Mouse (Mus musculus) macrophage (primary cell): ENCODE data around the gene Thsd7b. TPM values are rescaled to one million over a fixed set of nuclear protein-coding genes. Genes with fewer than 3 reads are reported as not detected.
"Not testable (repeated sequence)": the region's sequence is repeated elsewhere in the genome, so short reads cannot be mapped to it uniquely, and the experiment has no call there.

Experiments
- H3K27ac ChIP-seq: fragments of 350-480 bp; formaldehyde crosslinking; 2 replicates; pipeline ENCODE4 v1.9.0; 2021
- H3K36me3 ChIP-seq: fragments of 350-480 bp; formaldehyde crosslinking; 2 replicates; pipeline ENCODE4 v1.9.0; 2021; ENCODE audit errors: inconsistent target
- H3K4me3 ChIP-seq: fragments of 350-480 bp; formaldehyde crosslinking; 2 replicates; pipeline ENCODE4 v1.9.0; 2021; ENCODE audit errors: inconsistent target
- H3K79me2 ChIP-seq: fragments of 350-480 bp; formaldehyde crosslinking; 2 replicates; pipeline ENCODE4 v1.9.0; 2021; ENCODE audit errors: inconsistent target
- WGBS: methylation state at CpG from one replicate; pipeline ENCODE4 v1.1.7; 2026; ENCODE audit warnings: inconsistent platforms; ENCODE audit not compliant: missing documents; 5-methylcytosine and 5-hydroxymethylcytosine counted together
- polyA plus RNA-seq: library from polyadenylated mRNA; stranded (reverse); fragments of 250-400 nt; gene quantifications from 3 replicates; pipeline ENCODE4 v1.2.4, GENCODE M21; 2018; ENCODE audit warnings: inconsistent platforms

The Thsd7b gene
- polyA plus RNA-seq, 1 experiment from 2014 or later = not detected

DNA sequence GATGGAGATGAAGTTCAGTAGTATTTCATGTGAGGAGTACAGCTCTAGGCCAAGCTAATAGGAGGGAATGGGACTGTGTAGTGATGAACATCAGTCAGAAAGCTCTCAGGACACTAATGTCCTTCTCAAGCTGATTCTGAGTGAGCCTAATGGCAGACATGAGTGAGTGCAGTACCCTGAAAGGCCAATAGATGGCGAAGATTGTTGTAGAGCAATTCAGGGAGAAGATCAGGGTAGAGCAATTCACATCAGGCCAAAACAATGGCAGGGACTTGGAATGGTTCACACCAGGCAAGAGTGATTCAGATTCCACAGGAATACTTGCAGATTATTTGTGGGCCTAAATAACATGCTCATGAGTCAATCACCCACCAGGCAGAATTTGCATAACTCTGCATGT, 646.3 kb downstream of the Thsd7b start:
- Histone ChIP-seq H3K4me3 (no peak overlapping the region), H3K79me2 (no peaks in the 10 kb centered on the region), H3K27ac (no peak overlapping the region), H3K36me3 (no peaks in the 10 kb centered on the region)
- 44% methylated on average over 1 of the region's 1 CpGs for WGBS

DNA sequence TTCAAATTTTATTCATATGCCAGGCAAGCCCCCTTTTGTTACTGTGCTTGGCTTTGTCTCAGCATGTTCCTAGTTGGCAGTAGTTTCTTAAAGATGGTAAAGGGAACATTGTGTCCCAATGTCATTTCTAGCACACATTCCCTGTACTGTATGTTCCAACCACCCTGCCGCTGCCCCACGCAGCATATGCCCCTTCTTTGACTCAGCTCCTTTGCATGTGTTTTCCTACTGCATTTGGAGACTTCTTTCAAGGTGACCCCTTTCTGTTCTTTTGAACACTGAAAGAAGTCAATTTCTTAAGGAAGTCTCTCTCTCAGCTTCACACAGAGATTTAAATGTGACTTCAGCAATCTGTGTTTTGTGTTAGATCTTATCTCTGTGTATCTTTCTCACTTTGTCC, 657.9 kb downstream of the Thsd7b start:
- Histone ChIP-seq H3K27ac (no peak overlapping the region), H3K4me3 (no peak overlapping the region), H3K79me2 (no peaks in the 10 kb centered on the region), H3K36me3 (no peaks in the 10 kb centered on the region)
- WGBS = 100% methylated on average over 2 of the region's 2 CpGs

DNA sequence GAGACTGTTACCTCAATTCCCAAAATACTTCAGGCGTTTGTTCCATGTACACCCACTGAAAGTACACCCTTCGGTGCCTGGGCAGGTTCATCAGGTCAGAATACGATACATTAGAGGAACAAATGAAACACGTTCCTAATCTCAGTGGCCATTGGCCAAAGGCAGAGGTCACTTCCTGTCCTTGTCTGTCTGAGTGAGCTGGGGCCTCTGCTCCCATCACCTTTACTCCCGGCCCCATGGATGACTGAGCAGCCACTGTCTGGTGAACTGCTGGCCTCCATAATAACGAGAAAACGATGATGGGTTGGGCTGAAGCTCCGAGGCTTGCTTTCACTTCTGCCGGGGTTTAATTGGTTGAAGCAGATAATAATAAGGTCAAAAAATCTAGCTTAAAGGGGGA, 670.0 kb downstream of the Thsd7b start:
- Histone ChIP-seq H3K4me3 (no peak overlapping the region), H3K27ac (no peak overlapping the region), H3K36me3 (no peaks in the 10 kb centered on the region), H3K79me2 (no peaks in the 10 kb centered on the region)
- WGBS = 75% methylated on average over 9 of the region's 9 CpGs

DNA sequence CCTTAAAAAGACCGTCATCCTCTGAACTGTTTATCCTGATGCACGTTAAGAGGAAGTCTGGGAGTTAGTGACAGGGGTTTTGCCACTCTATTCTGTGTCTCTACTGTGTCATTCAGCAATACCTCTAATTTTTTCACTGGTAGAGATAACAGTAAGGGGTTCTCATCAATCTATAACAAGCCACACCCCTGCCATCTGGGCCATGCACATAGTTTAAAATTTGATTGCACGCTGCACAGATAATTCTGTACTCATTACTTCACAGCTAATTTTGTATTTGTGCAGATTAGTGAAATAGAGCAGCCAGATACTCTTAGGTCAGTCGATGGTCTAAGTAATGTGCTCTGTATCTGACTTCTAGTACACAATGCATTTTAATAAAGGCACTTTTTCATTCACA, 673.9 kb downstream of the Thsd7b start:
- Histone ChIP-seq H3K4me3 (no peak overlapping the region), H3K27ac (no peak overlapping the region)
- WGBS = 61% methylated on average over 4 of the region's 4 CpGs

DNA sequence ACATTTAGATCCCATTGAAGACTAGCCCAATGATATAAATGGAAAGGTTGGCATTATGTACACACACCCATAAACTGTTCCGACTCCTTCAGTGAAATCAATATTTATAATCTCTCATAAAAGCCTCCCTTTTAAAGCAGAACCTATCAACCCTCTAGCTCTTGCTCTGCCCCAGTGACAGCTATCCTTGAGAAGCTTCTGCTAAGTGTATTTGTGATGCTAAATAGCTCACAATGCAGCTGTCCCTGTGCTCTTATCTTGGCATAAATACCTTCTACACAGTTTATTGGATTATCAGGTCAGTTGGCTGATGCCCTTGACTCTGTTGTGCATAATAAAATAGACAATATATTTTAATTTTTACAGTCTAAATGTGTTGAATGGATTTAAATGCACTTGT, 682.4 kb downstream of the Thsd7b start:
- WGBS = 56% methylated on average over 1 of the region's 1 CpGs
- Histone ChIP-seq H3K27ac (no peak overlapping the region), H3K4me3 (no peak overlapping the region), H3K36me3 (no peaks in the 10 kb centered on the region), H3K79me2 (no peaks in the 10 kb centered on the region)

More for the DNA sequence above, 673.9 kb downstream of the Thsd7b start:
- Histone ChIP-seq H3K79me2 (no peaks in the 10 kb centered on the region), H3K36me3 (no peaks in the 10 kb centered on the region)

DNA sequence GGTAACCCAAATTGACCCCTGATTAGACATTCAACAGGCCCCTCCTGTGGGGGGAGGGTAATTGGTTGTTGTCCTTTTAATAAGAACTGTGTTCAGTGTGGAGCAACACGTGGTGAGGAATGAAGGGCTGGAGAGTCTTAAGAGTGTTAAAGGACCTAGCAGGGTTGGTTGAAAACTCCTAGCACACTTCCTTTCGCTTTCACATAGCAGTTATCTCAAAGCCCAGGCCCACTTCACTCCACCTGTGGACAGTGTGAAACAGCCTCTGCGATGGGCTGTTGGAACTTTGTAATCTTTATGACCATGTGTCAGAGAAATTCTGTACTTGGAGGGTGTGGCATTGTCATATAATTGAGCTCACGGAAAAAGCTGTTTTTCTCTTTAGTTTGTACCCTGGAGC, 683.5 kb downstream of the Thsd7b start:
- no peak overlapping the region for H3K27ac ChIP-seq
- H3K36me3 ChIP-seq = no peaks in the 10 kb centered on the region
- 35% methylated on average over 4 of the region's 4 CpGs for WGBS
- no peak overlapping the region for H3K4me3 ChIP-seq
- H3K79me2 ChIP-seq = no peaks in the 10 kb centered on the region

DNA sequence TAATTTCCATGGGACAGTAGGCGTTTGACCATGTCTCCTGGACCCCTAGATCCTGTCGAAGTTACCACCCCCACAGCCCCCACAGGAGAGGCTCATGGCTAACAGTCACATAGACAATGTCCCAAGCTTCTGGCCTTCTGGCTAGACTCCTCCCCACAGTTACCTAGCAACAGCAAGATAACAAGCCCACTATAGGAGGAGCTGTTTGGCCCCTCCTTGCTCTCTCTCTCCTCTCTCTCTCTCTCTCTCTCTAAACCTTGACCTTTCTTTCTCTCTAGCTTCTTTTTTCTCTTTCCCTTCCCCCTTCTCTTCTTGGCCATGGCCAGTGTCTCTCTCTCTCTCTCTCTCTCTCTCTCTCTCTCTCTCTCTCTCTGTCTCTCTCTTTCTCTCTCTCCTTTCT, 686.2 kb downstream of the Thsd7b start:
- not testable (repeated sequence) for H3K27ac ChIP-seq, H3K4me3 ChIP-seq, H3K36me3 ChIP-seq, H3K79me2 ChIP-seq
- WGBS = 56% methylated on average over 2 of the region's 2 CpGs

DNA sequence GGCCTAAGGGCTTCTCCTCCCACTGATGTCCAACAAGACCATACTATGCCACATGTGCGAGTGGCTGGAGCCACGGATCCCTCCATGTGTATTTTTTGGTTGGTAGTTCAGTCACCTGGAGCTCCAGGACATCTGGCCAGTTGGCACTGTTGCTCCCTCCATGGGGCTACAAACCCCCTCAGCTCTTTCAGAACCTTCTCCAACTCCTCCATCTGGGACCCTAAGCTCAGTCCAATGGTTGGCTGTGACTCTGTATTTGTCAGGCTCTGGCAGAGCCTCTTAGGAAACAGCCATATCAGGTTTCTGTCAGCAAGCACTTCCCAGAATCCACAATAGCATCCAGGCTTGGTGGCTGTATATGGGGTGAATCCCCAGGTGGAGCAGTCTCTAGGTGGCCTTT, 690.1 kb downstream of the Thsd7b start:
- no peaks in the 10 kb centered on the region for H3K79me2 ChIP-seq
- H3K4me3 ChIP-seq = no peak overlapping the region
- H3K27ac ChIP-seq = no peak overlapping the region
- WGBS = 85% methylated on average over 2 of the region's 2 CpGs
- H3K36me3 ChIP-seq = no peaks in the 10 kb centered on the region

DNA sequence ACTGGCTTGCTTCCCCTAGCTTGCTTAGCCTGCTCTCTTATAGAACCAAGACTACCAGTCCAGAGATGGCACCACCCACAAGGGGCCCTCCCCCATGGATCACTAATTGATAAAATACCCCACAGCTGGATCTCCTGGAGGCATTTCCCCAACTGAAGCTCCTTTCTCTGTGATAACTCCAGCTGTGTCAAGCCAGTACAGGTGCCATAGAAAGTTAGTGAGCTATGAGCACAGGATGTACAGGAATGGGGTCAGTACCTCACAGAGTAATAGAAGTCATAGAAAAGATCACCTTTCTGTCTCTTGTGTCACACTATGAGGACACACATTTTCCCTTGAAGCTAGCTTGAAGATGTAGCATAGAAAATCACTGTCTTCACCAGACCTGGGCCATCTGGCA, 716.1 kb downstream of the Thsd7b start:
- not testable (repeated sequence) for H3K79me2 ChIP-seq, H3K27ac ChIP-seq, H3K36me3 ChIP-seq, H3K4me3 ChIP-seq

DNA sequence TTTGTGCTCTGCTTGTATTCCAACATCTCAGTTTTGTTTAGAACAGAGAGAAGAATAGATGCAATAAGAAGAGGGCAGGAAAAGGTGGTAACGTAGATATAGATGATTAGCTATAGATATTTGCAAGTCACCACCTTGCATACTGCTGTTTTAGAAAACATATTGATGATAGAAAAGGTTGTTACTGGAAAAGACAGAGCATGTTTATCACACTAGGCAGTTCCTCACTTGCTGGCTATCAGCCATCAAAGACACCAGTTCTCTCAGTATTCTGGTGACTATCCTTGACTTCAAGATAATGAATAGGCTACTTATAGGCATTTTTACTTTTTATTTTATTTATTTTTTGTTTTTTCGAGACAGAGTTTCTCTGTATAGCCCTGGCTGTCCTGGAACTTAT, 717.7 kb downstream of the Thsd7b start:
- Histone ChIP-seq H3K27ac (no peak overlapping the region), H3K4me3 (no peak overlapping the region), H3K79me2 (no peaks in the 10 kb centered on the region), H3K36me3 (no peaks in the 10 kb centered on the region)
- 74% methylated on average over 2 of the region's 2 CpGs for WGBS

DNA sequence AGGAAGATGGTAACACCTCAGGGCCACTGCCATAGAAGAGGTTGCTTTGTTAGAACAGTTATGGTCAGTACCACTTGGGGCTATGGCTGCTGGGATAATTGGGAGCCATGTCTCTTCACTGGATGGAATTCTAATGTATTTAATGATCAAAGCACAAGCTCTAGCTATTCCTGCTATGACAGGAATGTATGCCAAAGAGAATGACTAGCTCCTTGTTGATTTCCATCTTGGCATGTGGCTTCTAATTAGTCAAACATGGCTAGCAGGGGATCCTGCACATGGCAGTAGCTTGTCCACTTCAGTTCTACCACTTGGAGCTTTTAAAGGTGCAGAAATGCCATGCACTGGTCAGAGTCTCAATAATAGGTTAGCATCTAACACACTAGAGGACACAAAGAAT, 781.9 kb downstream of the Thsd7b start:
- H3K36me3 ChIP-seq = no peaks in the 10 kb centered on the region
- no peaks in the 10 kb centered on the region for H3K79me2 ChIP-seq
- H3K27ac ChIP-seq = no peak overlapping the region
- no peak overlapping the region for H3K4me3 ChIP-seq

DNA sequence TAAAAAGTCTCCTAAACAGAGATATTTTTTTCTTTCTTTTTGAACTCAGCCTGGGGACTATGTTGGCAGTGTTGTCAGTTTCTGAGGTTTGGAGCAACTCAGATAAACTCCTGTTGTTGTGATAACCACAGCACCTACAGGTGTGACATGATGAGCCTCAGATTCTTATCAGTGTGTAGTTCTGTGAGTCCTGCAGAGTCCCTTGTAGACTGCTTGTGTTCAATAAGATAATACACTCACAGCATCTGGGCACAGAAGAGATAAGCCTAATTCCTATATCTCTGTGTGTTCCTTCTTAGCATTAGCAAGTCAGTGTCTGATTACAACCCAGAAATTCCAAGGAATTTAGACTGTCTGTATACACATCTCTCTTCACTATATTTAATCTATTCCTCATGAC, 789.0 kb downstream of the Thsd7b start:
- Histone ChIP-seq H3K36me3 (no peaks in the 10 kb centered on the region), H3K79me2 (no peaks in the 10 kb centered on the region), H3K4me3 (no peak overlapping the region), H3K27ac (no peak overlapping the region)

DNA sequence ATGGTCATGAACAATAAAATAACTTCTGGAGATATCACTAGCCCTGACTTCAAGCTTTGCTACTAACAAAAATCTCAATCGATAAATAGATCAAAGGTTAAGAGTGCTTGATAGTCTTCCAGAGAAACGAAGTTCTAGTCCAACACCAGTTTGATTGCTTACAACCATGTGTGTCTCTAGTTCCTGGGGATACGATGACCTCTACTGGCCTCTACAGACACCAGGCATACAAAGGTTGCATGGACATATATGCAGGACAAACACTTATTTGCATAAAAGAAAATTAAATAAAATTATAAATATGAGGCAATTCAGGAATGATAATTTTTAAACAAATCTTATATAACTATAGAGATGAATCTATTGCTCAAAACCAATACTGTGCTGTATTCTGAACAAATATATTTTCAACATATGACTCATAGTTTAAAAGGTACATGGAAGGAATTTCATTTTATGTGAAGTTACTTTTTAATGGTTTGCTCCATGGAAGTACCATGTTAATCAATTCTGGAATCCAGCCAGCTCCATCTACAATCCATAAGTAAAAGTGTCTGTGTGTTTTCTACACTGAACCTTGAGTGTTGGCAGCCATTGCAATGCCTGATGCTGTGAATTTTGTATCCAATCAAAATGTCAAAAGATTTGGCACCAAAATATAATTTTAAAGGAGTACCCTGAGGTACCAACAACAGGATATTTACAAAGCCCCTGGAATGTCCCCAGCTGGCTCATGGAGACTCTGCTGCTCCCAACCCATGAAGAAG, 793.3 kb downstream of the Thsd7b start:
- no peaks in the 10 kb centered on the region for H3K79me2 ChIP-seq
- H3K36me3 ChIP-seq = no peaks in the 10 kb centered on the region
- 69% methylated on average over 3 of the region's 3 CpGs for WGBS
- no peak overlapping the region for H3K4me3 ChIP-seq
- no peak overlapping the region for H3K27ac ChIP-seq

DNA sequence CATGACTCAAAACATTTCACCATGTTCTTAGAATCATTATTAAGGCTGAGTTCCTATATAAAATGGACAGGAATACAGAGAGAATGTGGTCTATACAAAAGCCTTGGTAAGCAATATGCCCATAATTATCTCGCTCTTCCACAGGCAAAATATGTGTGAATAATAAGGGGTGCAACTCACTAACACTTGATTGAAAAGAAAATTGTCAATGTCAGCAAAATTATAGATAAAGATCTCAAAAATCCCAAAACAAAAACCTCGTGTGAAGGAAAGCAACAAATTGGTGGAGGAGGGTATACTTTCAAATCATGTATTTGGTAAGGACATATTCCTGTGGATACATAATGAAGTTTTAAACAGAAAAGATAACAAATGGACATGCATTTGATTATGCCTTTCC, 810.7 kb downstream of the Thsd7b start:
- H3K27ac ChIP-seq = no peak overlapping the region
- no peaks in the 10 kb centered on the region for H3K79me2 ChIP-seq
- 70% methylated on average over 2 of the region's 2 CpGs for WGBS
- no peaks in the 10 kb centered on the region for H3K36me3 ChIP-seq
- H3K4me3 ChIP-seq = no peak overlapping the region

DNA sequence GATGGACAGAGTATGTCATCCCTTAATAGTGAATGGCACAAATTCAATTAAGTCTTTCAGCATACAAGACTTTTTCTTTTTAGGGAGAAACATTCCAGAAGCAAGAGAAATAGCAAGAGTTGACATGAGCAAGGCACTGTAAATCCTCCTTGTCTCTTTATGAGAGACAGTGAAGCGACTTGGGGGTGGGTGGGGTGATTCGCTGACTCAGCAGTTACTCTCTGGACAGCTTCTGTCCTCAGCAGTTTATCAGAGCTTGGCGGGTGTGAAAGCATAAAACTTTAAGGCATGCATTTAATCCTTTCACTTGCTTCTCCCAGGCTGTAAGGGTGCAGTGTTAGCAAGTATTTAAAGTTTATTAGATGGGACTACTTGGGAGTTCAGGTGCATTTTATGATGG, 812.1 kb downstream of the Thsd7b start:
- no peak overlapping the region for H3K4me3 ChIP-seq
- H3K36me3 ChIP-seq = no peaks in the 10 kb centered on the region
- 83% methylated on average over 3 of the region's 3 CpGs for WGBS
- H3K27ac ChIP-seq = no peak overlapping the region
- H3K79me2 ChIP-seq = no peaks in the 10 kb centered on the region

DNA sequence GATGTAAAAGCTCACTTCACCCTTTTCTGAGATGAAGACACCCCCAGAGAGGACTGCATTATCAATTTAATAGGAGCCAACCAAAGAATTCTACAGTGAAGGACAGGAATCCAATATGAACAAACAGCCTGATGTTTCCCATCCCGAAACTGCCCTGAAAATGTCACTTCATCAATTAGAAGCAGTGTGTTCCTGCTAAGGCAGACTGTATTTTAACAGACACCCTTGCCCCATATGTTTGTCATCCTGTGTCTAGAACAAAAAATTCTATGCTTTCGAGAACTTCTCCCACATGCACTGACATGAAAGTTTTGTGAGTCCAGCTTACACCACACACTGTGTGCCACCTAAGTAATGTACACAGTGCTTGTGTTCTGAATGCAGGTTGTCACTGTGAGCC, 812.8 kb downstream of the Thsd7b start:
- H3K4me3 ChIP-seq = no peak overlapping the region
- H3K79me2 ChIP-seq = no peaks in the 10 kb centered on the region
- no peak overlapping the region for H3K27ac ChIP-seq
- H3K36me3 ChIP-seq = no peaks in the 10 kb centered on the region
- WGBS = 92% methylated on average over 2 of the region's 2 CpGs
